8 mouse cellular contexts compared by ENCODE assay signal in the genomic region with DNA sequence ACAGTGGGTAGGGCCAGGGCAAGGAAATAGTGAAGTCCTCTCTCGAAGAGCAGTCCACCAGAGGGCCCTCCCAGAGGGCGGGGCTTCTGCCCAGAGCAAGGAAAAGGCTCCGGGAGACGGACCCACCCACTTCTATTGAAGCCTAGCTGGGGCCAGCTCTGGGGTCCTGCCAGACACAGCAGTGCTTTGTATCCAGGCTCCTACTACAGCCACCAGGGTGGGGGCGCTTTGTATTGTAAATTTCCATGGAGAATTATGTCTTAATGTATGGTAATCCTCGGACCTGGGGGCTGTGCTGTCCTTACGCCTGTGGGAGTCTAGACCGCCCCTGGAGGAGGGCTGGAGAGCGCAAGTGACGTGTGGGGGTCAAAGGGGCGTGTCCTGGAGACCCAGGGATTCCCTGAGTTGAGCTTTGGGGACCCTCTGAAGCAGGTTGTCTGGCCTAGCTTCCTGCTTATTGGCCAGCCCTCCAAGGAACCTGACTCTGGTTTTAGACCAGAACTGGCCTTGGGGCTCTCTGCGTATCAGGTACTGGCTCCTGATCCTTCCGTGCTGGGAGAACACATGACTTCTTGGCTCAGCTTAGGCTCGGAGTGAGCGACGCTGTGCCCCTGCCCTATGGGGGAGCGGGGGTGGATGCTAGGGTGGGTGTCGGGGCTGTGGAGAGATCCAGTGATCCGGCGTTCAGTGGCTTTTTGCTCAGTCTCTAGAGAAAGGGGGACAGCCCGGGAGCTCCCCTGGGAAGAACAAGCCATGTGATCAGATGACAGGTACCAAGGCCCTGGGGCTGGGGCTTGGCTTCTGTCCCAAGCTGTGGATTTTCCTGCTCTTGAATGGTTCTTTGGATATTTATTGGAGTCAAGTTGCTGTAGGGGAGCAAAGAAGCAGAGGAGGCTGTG.
DNase-seq lines count a peak whose midpoint lies in the region; ATAC-seq lines count a peak whose summit lies in the region.

No protein-coding gene starts in this region.

- peak; percentile 73 for ATAC-seq in intestine, embryonic 16.5 days
- ATAC-seq in megakaryocyte progenitor cell, adult 5-6 weeks (replicated peaks; ENCODE audit: poor library complexity): peak; percentile 18; the same call in 1 of the 2 replicates

- 21% methylated on average over 21 of the region's 21 CpGs for WGBS in intestine, embryonic 16.5 days

- no peaks in the 10 kb centered on the region for H3K9me3 ChIP-seq in erythroblast, embryonic 14.5 days (ENCODE audit: control insufficient read depth, low read length)
- H3K9me3 ChIP-seq in intestine, embryonic 16.5 days (ENCODE audit: control insufficient read depth, low read length): no peaks in the 10 kb centered on the region

- H3K4me1 ChIP-seq in erythroblast, embryonic 14.5 days (ENCODE audit: control insufficient read depth): peaks cover 95% of the 10 kb centered on the region
- peaks cover 86% of the 10 kb centered on the region for H3K4me1 ChIP-seq in intestine, embryonic 16.5 days (ENCODE audit: control insufficient read depth, insufficient read depth, low read length)

- peak overlapping the region; percentile 48 for H3K4me2 ChIP-seq in intestine, embryonic 16.5 days (ENCODE audit: low read depth, low read length)

- no peaks in the 10 kb centered on the region for H3K27me3 ChIP-seq in erythroblast, embryonic 14.5 days (ENCODE audit: control insufficient read depth)
- no peaks in the 10 kb centered on the region for H3K27me3 ChIP-seq in intestine, embryonic 16.5 days (replicated peaks; ENCODE audit: control insufficient read depth, insufficient read depth, low read length)

- 0 out of 2 replicates have a peak overlapping the region, but pooled peaks have one; percentile 45 for H3K27ac ChIP-seq in intestine, embryonic 16.5 days (ENCODE audit: low read length)

- DNase-seq in cerebellum, adult 9-11 months: peak; percentile 66
- DNase-seq in cerebellum, adult 11-12 months: no peak
- DNase-seq in right cerebral cortex, postnatal 10 days (ENCODE audit: low spot score in 2 of 2): no peak
- no peak for DNase-seq in thymus, postnatal 25 days
- DNase-seq in thymus, adult 18-20 months: no peak

- H3K9ac ChIP-seq in intestine, embryonic 16.5 days (ENCODE audit: low read depth, low read length): peak overlapping the region; percentile 4

- H3K36me3 ChIP-seq in erythroblast, embryonic 14.5 days (ENCODE audit: control insufficient read depth): peaks cover 95% of the 10 kb centered on the region
- no peaks in the 10 kb centered on the region for H3K36me3 ChIP-seq in intestine, embryonic 16.5 days (ENCODE audit: control insufficient read depth, insufficient read depth, low read length)

- H3K4me3 ChIP-seq in erythroblast, embryonic 14.5 days (replicated peaks): peak overlapping the region; percentile 25
- H3K4me3 ChIP-seq in intestine, embryonic 16.5 days (ENCODE audit: low read length): peak overlapping the region; percentile 20
